Comparison of ENCODE assay signal across 8 mouse cellular contexts in genomic region chr13:21914599-21914998, GRCm38 (mm10). TPM values are rescaled to one million over a fixed set of nuclear protein-coding genes. Genes with fewer than 3 reads are reported as not detected.
DNase-seq lines count a peak whose midpoint lies in the region; ATAC-seq and TF ChIP-seq lines count a peak whose summit lies in the region.

No protein-coding gene starts in this region.

- WGBS in forebrain, embryonic 10.5 days = 1% methylated on average over 14 of the region's 14 CpGs
- WGBS in forebrain, embryonic 15.5 days = 5% methylated on average over 14 of the region's 14 CpGs
- 17% methylated on average over 14 of the region's 14 CpGs for WGBS in heart, postnatal 0 days
- WGBS in macrophage (ENCODE audit: missing documents) = 3% methylated on average over 14 of the region's 14 CpGs
- 28% methylated on average over 14 of the region's 14 CpGs for WGBS in stomach, postnatal 0 days

- no peaks in the 10 kb centered on the region for H3K9me3 ChIP-seq in forebrain, embryonic 10.5 days
- H3K9me3 ChIP-seq in forebrain, embryonic 15.5 days = no peaks in the 10 kb centered on the region
- no peaks in the 10 kb centered on the region for H3K9me3 ChIP-seq in E14TG2a.4 (ENCODE audit: low read length)
- H3K9me3 ChIP-seq in heart, postnatal 0 days (replicated peaks; ENCODE audit: control insufficient read depth, low read length) = no peaks in the 10 kb centered on the region
- H3K9me3 ChIP-seq in stomach, postnatal 0 days (ENCODE audit: control insufficient read depth, low read length) = no peaks in the 10 kb centered on the region

- TF ChIP-seq CTCF in E14TG2a.4 (conservative IDR thresholded peaks at IDR 0.05; ENCODE audit: low read length) = no peak
- TF ChIP-seq CTCF in heart, postnatal 0 days (IDR thresholded peaks at IDR 0.05; ENCODE audit: low read depth) = no peak
- no peak for TF ChIP-seq CTCF in stomach, postnatal 0 days (IDR thresholded peaks at IDR 0.05; ENCODE audit: low read depth)

- no peak overlapping the region for H3K9ac ChIP-seq in forebrain, embryonic 15.5 days (replicated peaks)
- no peak overlapping the region for H3K9ac ChIP-seq in heart, postnatal 0 days (replicated peaks; ENCODE audit: low read depth, low read length)
- no peak overlapping the region for H3K9ac ChIP-seq in stomach, postnatal 0 days (ENCODE audit: low read length)

- DNase-seq in forebrain, embryonic 10.5 days (ENCODE audit: extremely low spot score, low spot score) = peak; percentile 87
- DNase-seq in embryo, embryonic 11 days = peak; percentile 86
- no peak for DNase-seq in heart, postnatal 0 days (ENCODE audit: low spot score)
- peak; percentile 31 to 39 for DNase-seq in kidney, postnatal 36 days
- no peak for DNase-seq in stomach, postnatal 0 days (ENCODE audit: low spot score)

- TF ChIP-seq EP300 in heart, postnatal 0 days (IDR thresholded peaks at IDR 0.05; ENCODE audit: low read depth) = no peak
- TF ChIP-seq EP300 in stomach, postnatal 0 days (optimal IDR thresholded peaks at IDR 0.05) = no peak

- H3K4me2 ChIP-seq in forebrain, embryonic 15.5 days (replicated peaks) = no peak overlapping the region
- peak overlapping the region; percentile 11; the same call in 1 of the 2 replicates for H3K4me2 ChIP-seq in heart, postnatal 0 days (ENCODE audit: low read depth, low read length)
- H3K4me2 ChIP-seq in stomach, postnatal 0 days (replicated peaks; ENCODE audit: low read depth) = peak overlapping the region; percentile 15

- H3K79me2 ChIP-seq in macrophage (ENCODE audit: inconsistent target) = no peaks in the 10 kb centered on the region

- H3K27ac ChIP-seq in forebrain, embryonic 10.5 days = 0 out of 2 replicates have a peak overlapping the region, but pooled peaks have one; percentile 44
- H3K27ac ChIP-seq in forebrain, embryonic 15.5 days (replicated peaks) = no peak overlapping the region
- H3K27ac ChIP-seq in heart, postnatal 0 days (ENCODE audit: low read depth) = no peak overlapping the region
- H3K27ac ChIP-seq in macrophage = no peak overlapping the region
- no peak overlapping the region for H3K27ac ChIP-seq in stomach, postnatal 0 days (replicated peaks)

- no peak for ATAC-seq in forebrain, embryonic 15.5 days (replicated peaks)
- no peak for ATAC-seq in heart, postnatal 0 days (ENCODE audit: insufficient read depth, low read depth)
- no peak for ATAC-seq in stomach, postnatal 0 days (ENCODE audit: low FRiP score, low TSS enrichment)

- H3K4me3 ChIP-seq in forebrain, embryonic 10.5 days = peak overlapping the region; percentile 53
- H3K4me3 ChIP-seq in forebrain, embryonic 15.5 days = no peak overlapping the region
- H3K4me3 ChIP-seq in E14TG2a.4 (replicated peaks; ENCODE audit: low read length) (peak overlapping the region; percentile 81), macrophage (ENCODE audit: inconsistent target) (peak overlapping the region; percentile 21)
- H3K4me3 ChIP-seq in heart, postnatal 0 days (ENCODE audit: low read depth, low read length) = peak overlapping the region; percentile 17
- H3K4me3 ChIP-seq in stomach, postnatal 0 days (ENCODE audit: low read depth, low read length) = no peak overlapping the region

- peaks cover 12% of the 10 kb centered on the region; the same call in 1 of the 2 replicates for H3K27me3 ChIP-seq in forebrain, embryonic 10.5 days (ENCODE audit: poor library complexity, severe bottlenecking)
- H3K27me3 ChIP-seq in forebrain, embryonic 15.5 days = peaks cover 55% of the 10 kb centered on the region
- H3K27me3 ChIP-seq in E14TG2a.4 (ENCODE audit: insufficient read depth, low read length) = 0 out of 2 replicates have a peak, but pooled peaks cover 3% of the 10 kb centered on the region
- peaks cover 24% of the 10 kb centered on the region for H3K27me3 ChIP-seq in heart, postnatal 0 days (ENCODE audit: control insufficient read depth, insufficient read depth, low read length)
- no peaks in the 10 kb centered on the region for H3K27me3 ChIP-seq in stomach, postnatal 0 days (ENCODE audit: control insufficient read depth, insufficient read depth, low read length)

- H3K36me3 ChIP-seq in forebrain, embryonic 10.5 days (replicated peaks) = no peaks in the 10 kb centered on the region
- H3K36me3 ChIP-seq in forebrain, embryonic 15.5 days = no peaks in the 10 kb centered on the region
- no peaks in the 10 kb centered on the region for H3K36me3 ChIP-seq in E14TG2a.4 (ENCODE audit: insufficient read depth, low read length)
- H3K36me3 ChIP-seq in heart, postnatal 0 days (replicated peaks; ENCODE audit: control insufficient read depth, insufficient read depth, low read length) = no peaks in the 10 kb centered on the region
- H3K36me3 ChIP-seq in macrophage (ENCODE audit: inconsistent target) = no peaks in the 10 kb centered on the region
- no peaks in the 10 kb centered on the region for H3K36me3 ChIP-seq in stomach, postnatal 0 days (ENCODE audit: control insufficient read depth, insufficient read depth, low read length)

- H3K4me1 ChIP-seq in forebrain, embryonic 10.5 days = peaks cover 54% of the 10 kb centered on the region
- H3K4me1 ChIP-seq in forebrain, embryonic 15.5 days = peaks cover 11% of the 10 kb centered on the region; the same call in 1 of the 2 replicates
- H3K4me1 ChIP-seq in E14TG2a.4 (replicated peaks; ENCODE audit: low read depth, low read length) = peaks cover 62% of the 10 kb centered on the region
- 0 out of 2 replicates have a peak, but pooled peaks cover 6% of the 10 kb centered on the region for H3K4me1 ChIP-seq in heart, postnatal 0 days (ENCODE audit: control insufficient read depth, insufficient read depth)
- H3K4me1 ChIP-seq in stomach, postnatal 0 days (replicated peaks; ENCODE audit: control insufficient read depth, insufficient read depth) = 0 out of 2 replicates have a peak, but pooled peaks cover 2% of the 10 kb centered on the region

RNA-seq across cellular contexts. Expression of gene Zfp184, which starts 30.3 kb away (rescaled TPM):
- polyA plus RNA-seq in forebrain, embryonic 10.5 days (2016; fragmentation: Nextera tagmentation; extraction: Ambion mirVana) = 24.3 and 26.8 TPM in 2 replicates
- polyA plus RNA-seq in forebrain, embryonic 15.5 days (2015; fragmentation: Nextera tagmentation; extraction: Ambion mirVana) = 23.6 and 24.7 TPM in 2 replicates
- total RNA-seq in heart, postnatal 0 days (2014; rRNA removed; ENCODE audit: low replicate concordance) = 1.1 and 1.7 TPM in 2 replicates
- 2.1 and 2.6 TPM in 2 replicates for polyA plus RNA-seq in heart, postnatal 0 days (2015; fragmentation: Nextera tagmentation; extraction: Ambion mirVana)
- total RNA-seq in macrophage (2018; cell fraction: chromatin; rRNA removed) = under 1 TPM in 3 of 26 experiments, not detected in 23; 0.19 to 0.31 (median 0.25) TPM
- under 1 TPM in 9 of 26 experiments, not detected in 17; 0.06 to 0.15 (median 0.09) TPM for total RNA-seq in macrophage (2018; cell fraction: cytosol; rRNA removed)
- under 1 TPM in 2 of 26 experiments, not detected in 24; 0.30 to 0.85 TPM for total RNA-seq in macrophage (2018; cell fraction: nucleus; rRNA removed)
- 0.14 TPM in 1 of 3 replicates, not detected in the others for polyA plus RNA-seq in macrophage (2018)
- polyA plus RNA-seq in stomach, postnatal 0 days (2015; fragmentation: Nextera tagmentation; extraction: Ambion mirVana) = 1.4 and 1.6 TPM in 2 replicates

Comparison
In these comparisons a context has a peak if more than half of its experiments do, and no peak if none do; other contexts are left out.
1. H3K4me3 ChIP-seq: peak in forebrain, embryonic 10.5 days (single experiment), E14TG2a.4 (single experiment), heart, postnatal 0 days (single experiment) and macrophage (single experiment); none in forebrain, embryonic 15.5 days (single experiment) and stomach, postnatal 0 days (single experiment).
2. DNase-seq: peak in forebrain, embryonic 10.5 days (single experiment), embryo, embryonic 11 days (single experiment) and kidney, postnatal 36 days (2 of 2); none in heart, postnatal 0 days (single experiment) and stomach, postnatal 0 days (single experiment).